Mouse (Mus musculus): ENCODE results near the gene Lzts2. TPM values are rescaled to one million over a fixed set of nuclear protein-coding genes. Genes with fewer than 3 reads are reported as not detected.

Lzts2 gene
- total RNA-seq, 1 experiment, result 31.9 TPM

GRCm38 (mm10) chr19:44977148-44977547, 37.1 kb upstream of the Lzts2 start:
- peaks cover 30% of the 10 kb centered on the region for H3K36me3 ChIP-seq (ENCODE audit: control insufficient read depth, insufficient read depth, low read length, poor library complexity, severe bottlenecking)
- no peak overlapping the region for H3K9ac ChIP-seq (ENCODE audit: insufficient read depth, low read depth, low read length, poor library complexity, severe bottlenecking)
- H3K4me3 ChIP-seq (ENCODE audit: insufficient read depth in 1 of 2, low read depth in 1 of 2, low read length in 2 of 2, poor library complexity in 1 of 2, severe bottlenecking in 1 of 2), result no peak overlapping the region
- no peak for DNase-seq (ENCODE audit: low read depth, low spot score)
- in situ Hi-C loops (cut with MboI; ENCODE audit: low sequenced_read_pairs in 2 of 2, unreplicated experiment in 2 of 2), result no loop called here
- H3K9me3 ChIP-seq (ENCODE audit: control insufficient read depth, insufficient read depth, low read depth, low read length), result no peaks in the 10 kb centered on the region
- H3K4me1 ChIP-seq (ENCODE audit: control insufficient read depth in 2 of 2, insufficient read depth in 2 of 2, low read length in 2 of 2, poor library complexity in 1 of 2), result no peaks in the 10 kb centered on the region
- no peak for TF ChIP-seq ZNF384 (IDR thresholded peaks at IDR 0.05; ENCODE audit: low read depth, low read length)
- no peak for TF ChIP-seq HCFC1 (IDR thresholded peaks at IDR 0.05; ENCODE audit: borderline replicate concordance, insufficient read depth, low read length)
- TF ChIP-seq ZC3H11A (IDR thresholded peaks at IDR 0.05; ENCODE audit: borderline replicate concordance, low read depth, low read length), result no peak
- TF ChIP-seq CHD2 (IDR thresholded peaks at IDR 0.05; ENCODE audit: low read depth, low read length), result no peak
- TF ChIP-seq MAFK (IDR thresholded peaks at IDR 0.05; ENCODE audit: insufficient read depth, low read depth, low read length), result no peak
- no peak overlapping the region for H3K27ac ChIP-seq (ENCODE audit: insufficient read depth, low read depth, low read length, poor library complexity, severe bottlenecking)

- TF ChIP-seq HCFC1 (IDR thresholded peaks at IDR 0.05; ENCODE audit: borderline replicate concordance, insufficient read depth, low read length), result no peak
- no peak for DNase-seq (ENCODE audit: low read depth, low spot score)
- in situ Hi-C loops (cut with MboI; ENCODE audit: low sequenced_read_pairs in 2 of 2, unreplicated experiment in 2 of 2), result no loop called here
- Histone ChIP-seq H3K4me3 (ENCODE audit: insufficient read depth in 1 of 2, low read depth in 1 of 2, low read length in 2 of 2, poor library complexity in 1 of 2, severe bottlenecking in 1 of 2) (no peak overlapping the region), H3K4me1 (ENCODE audit: control insufficient read depth in 2 of 2, insufficient read depth in 2 of 2, low read length in 2 of 2, poor library complexity in 1 of 2) (no peaks in the 10 kb centered on the region), H3K9me3 (ENCODE audit: control insufficient read depth, insufficient read depth, low read depth, low read length) (no peaks in the 10 kb centered on the region), H3K9ac (ENCODE audit: insufficient read depth, low read depth, low read length, poor library complexity, severe bottlenecking) (no peak overlapping the region), H3K27ac (ENCODE audit: insufficient read depth, low read depth, low read length, poor library complexity, severe bottlenecking) (no peak overlapping the region), H3K36me3 (ENCODE audit: control insufficient read depth, insufficient read depth, low read length, poor library complexity, severe bottlenecking) (peaks cover 25% of the 10 kb centered on the region)
Observed at GRCm38 (mm10) chr19:44980787-44981186, 33.4 kb upstream of the Lzts2 start.

- DNase-seq (ENCODE audit: low read depth, low spot score), result no peak
- no peak for TF ChIP-seq MAFK (IDR thresholded peaks at IDR 0.05; ENCODE audit: insufficient read depth, low read depth, low read length)
- no peak overlapping the region for H3K27ac ChIP-seq (ENCODE audit: insufficient read depth, low read depth, low read length, poor library complexity, severe bottlenecking)
- no peaks in the 10 kb centered on the region for H3K4me1 ChIP-seq (ENCODE audit: control insufficient read depth in 2 of 2, insufficient read depth in 2 of 2, low read length in 2 of 2, poor library complexity in 1 of 2)
- H3K9me3 ChIP-seq (ENCODE audit: control insufficient read depth, insufficient read depth, low read depth, low read length), result no peaks in the 10 kb centered on the region
- H3K4me3 ChIP-seq (ENCODE audit: insufficient read depth in 1 of 2, low read depth in 1 of 2, low read length in 2 of 2, poor library complexity in 1 of 2, severe bottlenecking in 1 of 2), result no peak overlapping the region
- no peak overlapping the region for H3K9ac ChIP-seq (ENCODE audit: insufficient read depth, low read depth, low read length, poor library complexity, severe bottlenecking)
- H3K36me3 ChIP-seq (ENCODE audit: control insufficient read depth, insufficient read depth, low read length, poor library complexity, severe bottlenecking), result peaks cover 19% of the 10 kb centered on the region
- in situ Hi-C loops (cut with MboI; ENCODE audit: low sequenced_read_pairs in 2 of 2, unreplicated experiment in 2 of 2), result no loop called here
Observed at GRCm38 (mm10) chr19:44982477-44983115, 31.6 kb upstream of the Lzts2 start.

GRCm38 (mm10) chr19:44983366-44983765, 30.8 kb upstream of the Lzts2 start:
- in situ Hi-C loops (cut with MboI; ENCODE audit: low sequenced_read_pairs in 2 of 2, unreplicated experiment in 2 of 2), result no loop called here
- Histone ChIP-seq H3K4me3 (ENCODE audit: insufficient read depth in 1 of 2, low read depth in 1 of 2, low read length in 2 of 2, poor library complexity in 1 of 2, severe bottlenecking in 1 of 2) (no peak overlapping the region), H3K27ac (ENCODE audit: insufficient read depth, low read depth, low read length, poor library complexity, severe bottlenecking) (no peak overlapping the region), H3K36me3 (ENCODE audit: control insufficient read depth, insufficient read depth, low read length, poor library complexity, severe bottlenecking) (peaks cover 14% of the 10 kb centered on the region), H3K9ac (ENCODE audit: insufficient read depth, low read depth, low read length, poor library complexity, severe bottlenecking) (no peak overlapping the region), H3K9me3 (ENCODE audit: control insufficient read depth, insufficient read depth, low read depth, low read length) (no peaks in the 10 kb centered on the region), H3K4me1 (ENCODE audit: control insufficient read depth in 2 of 2, insufficient read depth in 2 of 2, low read length in 2 of 2, poor library complexity in 1 of 2) (no peaks in the 10 kb centered on the region)
- no peak for DNase-seq (ENCODE audit: low read depth, low spot score)
- no peak for TF ChIP-seq CHD2 (IDR thresholded peaks at IDR 0.05; ENCODE audit: low read depth, low read length)

- H3K36me3 ChIP-seq (ENCODE audit: control insufficient read depth, insufficient read depth, low read length, poor library complexity, severe bottlenecking), result peaks cover 9% of the 10 kb centered on the region
- no peak for TF ChIP-seq HCFC1 (IDR thresholded peaks at IDR 0.05; ENCODE audit: borderline replicate concordance, insufficient read depth, low read length)
- no peak for TF ChIP-seq MAFK (IDR thresholded peaks at IDR 0.05; ENCODE audit: insufficient read depth, low read depth, low read length)
- TF ChIP-seq CHD2 (IDR thresholded peaks at IDR 0.05; ENCODE audit: low read depth, low read length), result no peak
- TF ChIP-seq ZNF384 (IDR thresholded peaks at IDR 0.05; ENCODE audit: low read depth, low read length), result no peak
- no peak for TF ChIP-seq ZC3H11A (IDR thresholded peaks at IDR 0.05; ENCODE audit: borderline replicate concordance, low read depth, low read length)
- in situ Hi-C loops (cut with MboI; ENCODE audit: low sequenced_read_pairs in 2 of 2, unreplicated experiment in 2 of 2), result no loop called here
- no peak overlapping the region for H3K9ac ChIP-seq (ENCODE audit: insufficient read depth, low read depth, low read length, poor library complexity, severe bottlenecking)
- H3K27ac ChIP-seq (ENCODE audit: insufficient read depth, low read depth, low read length, poor library complexity, severe bottlenecking), result no peak overlapping the region
- H3K4me1 ChIP-seq (ENCODE audit: control insufficient read depth in 2 of 2, insufficient read depth in 2 of 2, low read length in 2 of 2, poor library complexity in 1 of 2), result peaks cover 0 to 3% of the 10 kb centered on the region in 2 experiments; a peak in 1 of 4 replicates
- DNase-seq (ENCODE audit: low read depth, low spot score), result no peak
- no peaks in the 10 kb centered on the region for H3K9me3 ChIP-seq (ENCODE audit: control insufficient read depth, insufficient read depth, low read depth, low read length)
- no peak overlapping the region for H3K4me3 ChIP-seq (ENCODE audit: insufficient read depth in 1 of 2, low read depth in 1 of 2, low read length in 2 of 2, poor library complexity in 1 of 2, severe bottlenecking in 1 of 2)
Observed at GRCm38 (mm10) chr19:44984420-44984819, 29.8 kb upstream of the Lzts2 start.

All from ES-E14 (cell line).